ENCODE assay signal across 9 mouse cellular contexts in genomic region chr17:35782398-35782797, GRCm38 (mm10). TPM values are rescaled to one million over a fixed set of nuclear protein-coding genes. Genes with fewer than 3 reads are reported as not detected.
DNase-seq lines count a peak whose midpoint lies in the region; ATAC-seq and TF ChIP-seq lines count a peak whose summit lies in the region.
"Had no signal": no experiment of that assay in that cellular context is flagged by ENCODE, and none has a peak within 500 bp of the region (broad histone marks: within the 10 kb centered on the region; RNA-seq: fewer than 3 reads in every experiment).

No protein-coding gene starts in this region.

- 83% methylated on average over 2 of the region's 2 CpGs for WGBS in kidney, postnatal 0 days
- 94% methylated on average over 2 of the region's 2 CpGs for WGBS in thymus, adult 2 months

- peak; percentile 44; the same call in 1 of the 2 replicates for TF ChIP-seq CTCF in kidney, postnatal 0 days (IDR thresholded peaks at IDR 0.05; ENCODE audit: low read depth)
- no peak for TF ChIP-seq CTCF in thymus, adult 2 months (IDR thresholded peaks at IDR 0.05; ENCODE audit: borderline replicate concordance, control insufficient read depth, extremely low read depth, insufficient read depth, low read length, poor library complexity)

- DNase-seq in kidney, postnatal 0 days (ENCODE audit: low spot score): no peak
- no peak for DNase-seq in kidney, adult 8-10 months
- DNase-seq in thymus, adult 2 months: peak; percentile 34
- no peak for DNase-seq in thymus, adult 18-20 months
- peak; percentile 75 for DNase-seq in thymus, postnatal 4 days
- no peak for DNase-seq in urinary bladder, postnatal 14 days (ENCODE audit: low spot score)
- DNase-seq in frontal cortex, adult 2 months (ENCODE audit: extremely low spot score in 1 of 2, low spot score in 1 of 2): no peak

- H3K27me3 ChIP-seq in kidney, postnatal 0 days (ENCODE audit: insufficient read depth, low read length): no peaks in the 10 kb centered on the region
- H3K27me3 ChIP-seq in thymus, adult 2 months (ENCODE audit: control insufficient read depth, insufficient read depth, low read length): no peaks in the 10 kb centered on the region

- H3K4me1 ChIP-seq in kidney, postnatal 0 days (replicated peaks; ENCODE audit: insufficient read depth, low read length): 0 out of 2 replicates have a peak, but pooled peaks cover 2% of the 10 kb centered on the region
- no peaks in the 10 kb centered on the region for H3K4me1 ChIP-seq in thymus, adult 2 months (replicated peaks; ENCODE audit: control insufficient read depth, insufficient read depth, low read length)

- no peaks in the 10 kb centered on the region for H3K36me3 ChIP-seq in kidney, postnatal 0 days (ENCODE audit: insufficient read depth, low read length)
- H3K36me3 ChIP-seq in thymus, adult 2 months (ENCODE audit: control insufficient read depth, insufficient read depth, low read length): no peaks in the 10 kb centered on the region
- H3K36me3 ChIP-seq: heart, embryonic 10.5 days had no signal

- no peaks in the 10 kb centered on the region for H3K9me3 ChIP-seq in kidney, postnatal 0 days (replicated peaks; ENCODE audit: low read length)
- H3K9me3 ChIP-seq: heart, embryonic 10.5 days had no signal

- H3K4me2 ChIP-seq in kidney, postnatal 0 days (ENCODE audit: low read length): no peak overlapping the region

- no peak for ATAC-seq in kidney, postnatal 0 days (replicated peaks; ENCODE audit: low FRiP score, low read depth)
- 0 out of 2 replicates have a peak, but pooled peaks have one; percentile 59 for ATAC-seq in erythroid progenitor cell, adult 5-6 weeks (replicated peaks; ENCODE audit: low FRiP score, poor library complexity, severe bottlenecking)

- TF ChIP-seq POLR2A in thymus, adult 2 months (IDR thresholded peaks at IDR 0.05; ENCODE audit: control insufficient read depth, extremely low read depth, insufficient read depth, low read length, poor library complexity): no peak

- no peak overlapping the region for H3K9ac ChIP-seq in kidney, postnatal 0 days (ENCODE audit: low read depth, low read length)

- H3K27ac ChIP-seq in kidney, postnatal 0 days: no peak overlapping the region
- no peak overlapping the region for H3K27ac ChIP-seq in thymus, adult 2 months (ENCODE audit: control insufficient read depth, insufficient read depth, low read length)
- H3K27ac ChIP-seq: heart, embryonic 10.5 days had no signal

- no peak overlapping the region for H3K4me3 ChIP-seq in kidney, postnatal 0 days (replicated peaks; ENCODE audit: low read depth, low read length)
- no peak overlapping the region for H3K4me3 ChIP-seq in thymus, adult 2 months (ENCODE audit: control insufficient read depth, insufficient read depth, low read length)
- H3K4me3 ChIP-seq: heart, embryonic 10.5 days had no signal

RNA-seq across cellular contexts. Expression of gene Ier3, which starts 39.1 kb away (rescaled TPM):
- 83.6 and 93.1 TPM in 2 replicates for polyA plus RNA-seq in kidney, postnatal 0 days (2015; fragmentation: Nextera tagmentation; extraction: Ambion mirVana)
- polyA plus RNA-seq in thymus, adult 2 months (2012; rRNA removed): 6.2 and 6.4 TPM in 2 replicates
- 3.8 and 10.5 TPM in 2 replicates for total RNA-seq in erythroid progenitor cell, adult 5-6 weeks (2015; ENCODE audit: low replicate concordance)
- 0.51 and 4.0 TPM in 2 replicates for total RNA-seq in erythroid progenitor cell, adult 5-6 weeks (2017; ENCODE audit: low replicate concordance)
- polyA plus RNA-seq in frontal cortex, adult 2 months (2012; rRNA removed): 11.2 and 14.5 TPM in 2 replicates

RNA-seq across cellular contexts. Expression of gene Flot1, which starts 40.6 kb away (rescaled TPM):
- 52.2 and 54.5 TPM in 2 replicates for polyA plus RNA-seq in kidney, postnatal 0 days (2015; fragmentation: Nextera tagmentation; extraction: Ambion mirVana)
- 62.4 and 70.4 TPM in 2 replicates for polyA plus RNA-seq in thymus, adult 2 months (2012; rRNA removed)
- 19.3 and 32.8 TPM in 2 replicates for total RNA-seq in erythroid progenitor cell, adult 5-6 weeks (2015; ENCODE audit: low replicate concordance)
- total RNA-seq in erythroid progenitor cell, adult 5-6 weeks (2017; ENCODE audit: low replicate concordance): 14.6 and 29.1 TPM in 2 replicates
- polyA plus RNA-seq in frontal cortex, adult 2 months (2012; rRNA removed): 178 and 209 TPM in 2 replicates

RNA-seq across cellular contexts. Expression of gene Tubb5, which starts 55.7 kb away (rescaled TPM):
- polyA plus RNA-seq in kidney, postnatal 0 days (2015; fragmentation: Nextera tagmentation; extraction: Ambion mirVana): 503 and 575 TPM in 2 replicates
- 1,522 and 2,049 TPM in 2 replicates for polyA plus RNA-seq in thymus, adult 2 months (2012; rRNA removed)
- total RNA-seq in erythroid progenitor cell, adult 5-6 weeks (2015; ENCODE audit: low replicate concordance): 663 and 669 TPM in 2 replicates
- total RNA-seq in erythroid progenitor cell, adult 5-6 weeks (2017; ENCODE audit: low replicate concordance): 760 and 914 TPM in 2 replicates
- 447 and 519 TPM in 2 replicates for polyA plus RNA-seq in frontal cortex, adult 2 months (2012; rRNA removed)

RNA-seq across cellular contexts. Expression of gene Mdc1, which starts 58.9 kb away (rescaled TPM):
- polyA plus RNA-seq in kidney, postnatal 0 days (2015; fragmentation: Nextera tagmentation; extraction: Ambion mirVana): 5.4 and 5.6 TPM in 2 replicates
- polyA plus RNA-seq in thymus, adult 2 months (2012; rRNA removed): 17.4 and 22.4 TPM in 2 replicates
- 117 and 147 TPM in 2 replicates for total RNA-seq in erythroid progenitor cell, adult 5-6 weeks (2015; ENCODE audit: low replicate concordance)
- total RNA-seq in erythroid progenitor cell, adult 5-6 weeks (2017; ENCODE audit: low replicate concordance): 31.0 and 57.1 TPM in 2 replicates
- 9.9 and 11.0 TPM in 2 replicates for polyA plus RNA-seq in frontal cortex, adult 2 months (2012; rRNA removed)

Comparison
In these comparisons a context has a peak if more than half of its experiments do, and no peak if none do; other contexts are left out.
1. DNase-seq: peak in thymus, adult 2 months (single experiment) and thymus, postnatal 4 days (single experiment); none in kidney, postnatal 0 days (single experiment), kidney, adult 8-10 months (0 of 2), thymus, adult 18-20 months (0 of 2), urinary bladder, postnatal 14 days (single experiment) and frontal cortex, adult 2 months (0 of 2).